Mouse (Mus musculus) erythroid progenitor cell, adult 5-6 weeks (primary cell): Measurements from ENCODE around the gene BC035044. TPM values are rescaled to one million over a fixed set of nuclear protein-coding genes. Genes with fewer than 3 reads are reported as not detected.
"Not testable (repeated sequence)": the region's sequence is repeated elsewhere in the genome, so short reads cannot be mapped to it uniquely, and the experiment has no call there.

Source experiments
- ATAC-seq: replicated peaks from 2 replicates; pipeline ENCODE4 v1.8.0; 2016; ENCODE audit warnings: moderate number of reproducible peaks, mild to moderate bottlenecking, moderate TSS enrichment, inconsistent platforms; ENCODE audit not compliant: poor library complexity, low FRiP score, severe bottlenecking
- total RNA-seq, 2 experiments: library from RNA; stranded (forward) in 1 of 2; stranded (reverse) in 1 of 2; fragments of 150-400 nt in 1 of 2; fragments of 186-747, 209-891 nt in 1 of 2; gene quantifications; 2 replicates each; pipeline versions ENCODE4 v1.2.3 to v1.2.4; 2015 to 2017; ENCODE audit warnings: low replicate concordance in 2 of 2

The BC035044 gene
- 10.1 and 21.4 TPM in 2 replicates for total RNA-seq (2015; ENCODE audit: low replicate concordance)
- 19.9 and 20.8 TPM in 2 replicates for total RNA-seq (2017; ENCODE audit: low replicate concordance)

DNA sequence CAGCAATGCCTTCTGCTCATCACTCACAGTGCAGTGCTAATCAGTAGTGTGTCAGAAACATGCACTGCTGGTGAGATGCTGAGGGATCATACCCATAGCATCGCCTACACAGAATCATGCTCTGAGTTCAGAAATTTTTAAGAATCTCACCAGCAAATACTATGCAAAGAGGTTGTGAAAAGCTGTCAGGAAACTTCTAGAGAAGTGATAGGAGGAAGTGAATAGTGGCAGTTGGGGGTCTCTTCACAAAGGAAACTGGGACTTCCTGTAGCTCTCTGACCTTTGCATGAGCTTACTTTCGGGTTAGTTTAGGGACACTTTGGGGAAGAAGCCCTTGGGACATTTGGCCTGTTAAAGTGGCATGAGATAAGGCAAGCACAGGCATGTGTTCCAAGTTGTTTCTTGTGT is at the start of gene BC035044:
TSS of gene BC035044 (minus strand) at position 179 of the 408 bp plus-strand sequence.
- ATAC-seq, result no peak

DNA sequence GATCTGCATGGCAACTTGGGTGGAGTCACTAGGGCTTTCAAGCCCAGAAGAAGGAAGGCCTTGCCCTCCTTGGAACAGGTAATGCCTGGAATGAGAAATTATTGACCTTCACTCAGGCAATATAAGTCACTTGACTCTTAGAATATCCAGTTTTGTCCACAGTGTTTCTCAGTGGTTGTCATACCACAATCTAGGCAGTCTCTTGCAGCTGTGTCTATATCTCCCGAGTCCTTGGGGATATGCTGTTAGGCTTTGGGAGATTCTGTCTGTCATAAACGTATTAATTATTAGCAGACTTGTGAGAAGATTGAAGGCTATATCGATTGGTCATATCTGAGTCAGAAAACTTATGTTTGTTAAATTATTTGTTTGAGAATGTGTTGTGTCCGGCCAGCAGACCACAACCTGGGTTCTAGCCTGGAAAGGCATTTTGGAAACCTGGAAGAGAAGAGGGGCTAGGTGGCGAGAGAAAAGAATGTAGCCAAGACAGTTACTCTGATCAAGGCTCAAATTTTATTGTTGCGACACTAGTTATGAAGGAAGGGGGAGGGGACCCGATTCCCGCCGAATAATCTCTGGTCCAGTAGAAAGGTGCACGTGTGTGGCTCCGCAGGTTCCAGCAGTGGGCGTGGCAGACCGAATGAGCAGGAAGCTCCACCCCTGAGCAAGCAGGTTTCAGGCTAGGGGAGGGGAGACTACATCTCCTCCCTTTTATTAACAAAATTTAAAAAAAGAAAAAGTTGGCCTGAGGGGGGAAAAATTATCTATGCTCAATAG is 45.2 kb upstream of the BC035044 start:
- not testable (repeated sequence) for ATAC-seq

- not testable (repeated sequence) for ATAC-seq
Measured at GRCm38 (mm10) chr6:128934081-128934480, 43.2 kb upstream of the BC035044 start, which contains the start of gene Clec2g. TSS of gene Clec2g (plus strand) at chr6:128934381.

- no peak for ATAC-seq
Measured at GRCm38 (mm10) chr6:128933050-128933449, 42.1 kb upstream of the BC035044 start.

GRCm38 (mm10) chr6:128917322-128917721 is 26.4 kb upstream of the BC035044 start:
- no peak for ATAC-seq

DNA sequence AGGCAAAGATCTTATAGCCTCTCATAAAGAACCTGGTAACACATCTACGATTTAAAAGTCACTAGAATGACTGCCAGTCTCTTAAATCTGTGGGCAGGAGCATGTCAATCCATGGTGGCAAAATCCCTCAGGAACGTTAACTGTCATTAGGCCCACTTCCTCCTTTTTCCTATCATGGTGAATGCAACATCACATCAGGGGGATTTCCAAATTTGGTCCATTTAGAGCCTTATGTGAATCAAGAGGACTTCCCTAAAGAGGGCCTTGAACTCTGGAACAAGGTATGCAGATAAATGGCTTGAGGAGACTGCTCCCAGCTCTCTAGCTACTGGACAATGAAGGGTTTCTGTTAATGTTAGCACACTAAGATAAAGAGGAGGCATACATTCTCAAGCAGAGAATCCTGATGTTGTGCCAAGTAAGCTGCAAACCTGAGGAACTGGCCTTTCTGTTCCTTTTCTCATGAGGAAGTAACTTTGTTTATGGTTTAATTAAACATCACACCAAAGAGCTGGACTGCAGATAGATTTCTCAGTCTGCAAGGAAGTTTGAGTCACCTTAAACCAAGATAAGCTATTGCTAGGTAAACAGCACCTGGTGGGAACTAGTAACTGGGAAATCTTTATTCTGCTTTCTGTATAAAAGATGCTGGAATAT is 22.8 kb upstream of the BC035044 start:
- ATAC-seq, result no peak

DNA sequence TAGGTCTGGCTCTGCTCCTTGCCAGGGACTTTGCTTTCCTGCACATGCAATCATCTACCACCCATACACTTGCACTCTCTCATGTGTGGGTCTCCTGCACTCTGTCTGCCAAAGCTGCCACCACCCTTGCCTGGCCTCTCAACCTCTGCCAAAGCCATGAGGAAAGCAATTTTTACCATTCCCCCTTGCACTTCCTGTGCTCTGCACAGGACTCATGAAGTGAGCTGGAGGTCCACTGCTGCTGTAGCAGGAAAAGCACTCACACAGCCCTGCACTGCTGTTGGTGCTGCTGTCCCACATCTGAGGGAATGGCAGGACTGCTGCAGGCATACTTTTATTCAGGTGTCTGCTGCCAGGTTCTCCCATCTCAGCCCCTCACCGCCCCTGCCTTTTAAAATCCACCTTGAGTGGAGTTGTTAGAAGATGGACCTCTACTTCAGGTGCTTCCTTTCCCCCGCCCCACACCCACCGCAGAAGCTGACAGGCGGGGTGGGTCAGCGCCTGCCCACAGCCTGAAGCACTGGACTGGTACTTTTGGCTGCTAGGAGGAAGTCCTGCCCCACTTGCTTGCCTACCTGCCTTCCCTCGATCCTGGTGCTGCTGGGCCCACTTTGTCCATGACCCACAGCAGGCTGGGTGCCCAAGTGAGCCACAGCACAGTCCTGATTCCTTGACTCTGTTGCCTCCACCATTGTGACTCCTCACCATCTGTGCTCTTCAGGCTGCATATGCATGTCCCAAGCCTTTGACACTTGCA is 10.0 kb upstream of the BC035044 start:
- ATAC-seq, result not testable (repeated sequence)

DNA sequence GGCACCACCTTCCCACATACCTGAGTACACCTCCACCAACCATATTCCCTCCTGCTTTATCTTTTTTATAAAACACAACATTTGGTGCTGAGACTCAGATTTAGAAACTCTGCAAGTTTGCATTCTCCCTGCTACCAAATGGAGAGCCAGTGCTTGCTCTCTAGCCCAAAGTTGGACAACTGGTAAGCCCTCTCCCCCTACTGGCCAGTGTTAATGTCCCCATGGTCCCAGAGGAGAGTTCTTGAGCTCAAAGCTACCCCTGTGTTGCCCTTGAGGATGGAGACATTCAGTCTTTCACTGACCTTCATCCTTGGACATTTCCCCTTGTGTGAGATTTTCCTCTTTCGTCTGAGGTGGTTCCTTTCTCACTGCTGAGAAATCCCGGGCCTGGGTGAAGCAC is 9.1 kb upstream of the BC035044 start:
- no peak for ATAC-seq

GRCm38 (mm10) chr6:128895404-128896001 is 4.6 kb upstream of the BC035044 start:
- no peak for ATAC-seq

GRCm38 (mm10) chr6:128888834-128889233 is 2.1 kb downstream of the BC035044 start:
- no peak for ATAC-seq

- ATAC-seq, result not testable (repeated sequence)
Measured at GRCm38 (mm10) chr6:128887091-128887790, 3.7 kb downstream of the BC035044 start, which contains the start of gene Clec2i. TSS of gene Clec2i (plus strand) at chr6:128887588.

DNA sequence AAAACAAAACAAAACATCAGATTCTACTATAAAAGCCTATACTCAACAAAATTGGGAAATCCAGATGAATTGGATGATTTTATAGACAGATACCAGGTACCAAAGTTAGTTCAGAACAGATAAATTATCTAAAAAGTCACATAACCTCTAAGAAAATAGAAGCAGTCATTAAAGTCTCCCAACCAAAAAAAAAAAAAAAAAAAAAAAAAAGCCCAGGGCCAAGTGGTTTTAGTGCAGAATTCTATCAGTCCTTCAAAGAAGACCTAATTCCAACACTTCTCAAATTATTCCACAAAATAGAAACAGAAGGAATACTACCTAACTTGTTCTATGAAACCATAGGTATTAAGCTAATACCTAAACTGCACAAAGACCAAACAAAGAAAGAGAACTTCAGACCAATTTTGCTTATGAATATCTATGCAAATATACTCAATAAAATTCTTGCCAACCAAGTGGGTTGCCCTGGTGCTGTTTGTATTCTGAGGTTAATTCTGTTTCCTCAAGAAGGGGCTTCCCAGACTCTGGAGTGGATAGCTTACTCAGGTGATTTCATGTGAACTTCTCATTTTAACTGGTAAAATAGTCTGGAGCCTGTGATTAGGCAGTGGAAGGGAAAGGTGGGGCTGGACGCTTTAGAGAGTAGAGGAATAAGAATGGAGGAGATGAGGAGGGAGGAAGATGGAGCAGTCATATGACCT is 18.9 kb downstream of the BC035044 start:
- no peak for ATAC-seq

DNA sequence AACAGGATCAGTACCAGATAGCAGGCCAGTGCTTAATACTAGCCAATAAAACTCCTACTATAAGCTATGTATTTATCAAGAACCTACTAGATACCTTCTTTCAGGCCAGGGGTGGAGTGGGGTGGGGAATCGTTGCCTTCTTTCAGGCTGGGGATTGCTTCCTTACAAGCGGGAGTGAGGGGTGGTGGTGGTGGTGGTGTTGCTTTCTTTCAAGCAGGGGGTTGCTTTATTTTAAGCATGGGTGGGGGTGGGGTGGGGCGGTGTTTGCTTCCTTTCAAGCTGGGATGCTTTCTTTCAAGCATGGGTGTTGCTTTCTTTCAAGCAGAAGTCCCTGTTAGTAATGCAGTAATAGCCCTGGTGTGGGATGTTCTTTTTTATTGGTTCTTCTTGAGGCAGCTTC is 22.1 kb downstream of the BC035044 start:
- no peak for ATAC-seq

- ATAC-seq, result no peak
Measured at GRCm38 (mm10) chr6:128857976-128858375, 33.0 kb downstream of the BC035044 start.

DNA sequence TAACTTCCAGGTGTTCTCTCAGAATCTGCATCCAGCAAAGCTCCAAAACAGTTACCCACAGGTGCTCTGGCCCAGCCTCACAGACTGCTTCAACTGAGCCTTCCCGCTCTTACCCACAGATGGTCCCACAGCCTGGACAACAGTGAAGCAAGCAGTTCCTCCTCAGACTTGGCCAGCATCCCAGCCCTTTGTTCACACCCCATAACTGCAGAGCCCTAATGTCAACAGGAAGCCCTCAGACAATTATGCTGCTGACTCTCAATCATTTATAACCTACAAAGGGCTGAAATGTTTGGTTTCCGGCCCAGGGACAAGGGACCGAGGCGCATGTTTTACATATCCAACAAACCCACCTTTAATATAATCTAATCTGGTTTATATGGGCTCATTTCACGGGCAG is 34.7 kb downstream of the BC035044 start:
- no peak for ATAC-seq

DNA sequence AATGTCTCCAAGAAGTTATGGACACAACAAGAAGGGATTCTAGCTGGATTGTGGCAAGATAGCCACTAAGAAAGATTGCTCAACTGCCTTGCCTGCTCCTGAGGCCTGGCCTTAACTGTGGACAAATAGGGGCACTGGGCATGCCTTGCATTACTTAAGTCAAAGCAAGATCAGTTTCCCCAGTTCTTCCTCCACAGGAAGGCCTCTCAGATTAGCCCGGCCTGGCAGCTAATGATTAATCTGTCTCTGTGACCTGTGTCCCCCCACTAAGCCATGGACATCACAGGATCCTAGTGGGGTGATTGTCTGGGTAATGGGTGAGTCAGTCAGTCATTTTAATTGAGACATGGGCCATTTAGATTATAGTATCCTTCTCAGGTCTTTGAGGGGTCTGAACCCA is 35.4 kb downstream of the BC035044 start:
- ATAC-seq, result no peak

DNA sequence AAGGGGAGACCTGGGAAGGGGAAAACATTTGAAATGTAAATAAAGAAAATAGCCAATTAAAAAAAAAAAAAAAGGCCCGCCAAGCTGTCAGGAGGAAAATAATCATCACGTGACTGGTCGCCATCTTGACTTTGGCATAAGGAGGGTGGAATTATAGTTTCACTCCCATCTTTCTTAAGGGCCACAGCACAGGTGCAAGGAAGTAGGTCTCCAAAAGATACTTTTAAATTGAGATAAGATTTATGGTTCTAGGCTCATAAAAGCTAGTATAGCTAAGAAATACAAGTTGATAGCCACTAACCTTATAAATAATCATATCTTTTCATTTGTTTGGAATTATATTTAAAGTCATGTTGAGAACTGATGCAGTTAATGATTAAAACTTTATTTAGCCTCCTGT is 36.0 kb downstream of the BC035044 start:
- ATAC-seq, result no peak

DNA sequence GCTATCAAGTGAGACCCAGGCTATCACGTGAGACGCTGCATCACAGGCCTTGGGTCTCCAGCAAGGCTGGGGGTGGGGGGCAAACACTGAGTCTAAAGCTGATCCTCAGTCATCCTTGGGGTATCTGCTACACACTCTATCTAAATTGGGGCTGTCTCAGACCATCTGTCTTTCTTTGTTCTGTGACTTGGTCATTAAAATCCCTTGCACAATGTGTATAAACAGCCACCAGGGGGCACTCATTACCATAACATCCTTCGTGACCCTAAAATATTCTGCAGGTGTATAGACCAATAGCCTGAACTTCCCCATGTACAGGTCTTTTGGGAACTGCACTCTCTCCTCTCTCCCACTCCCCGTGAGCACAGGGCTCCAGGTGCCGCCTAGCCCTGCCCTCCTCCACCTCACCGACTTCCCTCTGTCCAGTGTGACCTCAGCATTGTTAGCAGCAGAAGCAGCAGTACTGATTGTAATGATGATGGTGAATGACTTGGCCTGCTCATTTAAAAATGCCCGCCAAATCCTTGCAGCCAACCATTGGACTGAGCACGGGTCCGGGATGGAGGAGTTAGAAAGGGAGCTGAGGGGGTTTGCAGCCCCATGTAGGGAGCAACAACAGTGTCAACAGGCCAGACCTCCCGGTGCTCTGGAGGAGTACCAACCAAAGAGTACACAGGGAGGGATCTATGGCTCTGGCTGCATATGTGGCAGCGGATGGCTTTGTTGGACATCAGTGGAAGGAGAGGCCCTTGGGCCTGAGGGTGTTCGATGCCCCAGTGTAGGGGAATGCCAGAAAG is 36.7 kb downstream of the BC035044 start:
- ATAC-seq, result peak; percentile 66; the same call in 1 of the 2 replicates
